Mouse (Mus musculus): ENCODE data around the gene Megf8. TPM values are rescaled to one million over a fixed set of nuclear protein-coding genes. Genes with fewer than 3 reads are reported as not detected.
"Not testable (repeated sequence)": the region's sequence is repeated elsewhere in the genome, so short reads cannot be mapped to it uniquely, and the experiment has no call there.

The Megf8 gene
- polyA plus RNA-seq, 1 experiment from 2014 or later = 16.6 TPM

GRCm38 (mm10) chr7:25395186-25395557, 78.2 kb downstream of the Megf8 start:
- Histone ChIP-seq H3K36me3 (replicated peaks) (no peaks in the 10 kb centered on the region), H3K27ac (peak overlapping the region; percentile 83), H3K9me3 (no peaks in the 10 kb centered on the region; the same call in 1 of the 2 replicates), H3K4me3 (peak overlapping the region; percentile 76), H3K4me1 (peaks cover 42% of the 10 kb centered on the region), H3K27me3 (ENCODE audit: poor library complexity, severe bottlenecking) (peaks cover 36% of the 10 kb centered on the region)
- no peak for DNase-seq (ENCODE audit: extremely low spot score, low spot score)
- WGBS = 2% methylated on average over 22 of the region's 22 CpGs

- H3K4me1 ChIP-seq = peaks cover 36% of the 10 kb centered on the region
- WGBS = 7% methylated on average over 51 of the region's 52 CpGs
- H3K9me3 ChIP-seq = no peaks in the 10 kb centered on the region; the same call in 1 of the 2 replicates
- peak overlapping the region; percentile 76 for H3K4me3 ChIP-seq
- peak overlapping the region; percentile 83 for H3K27ac ChIP-seq
- DNase-seq (ENCODE audit: extremely low spot score, low spot score) = peak; percentile 92
- H3K36me3 ChIP-seq (replicated peaks) = no peaks in the 10 kb centered on the region
- peaks cover 36% of the 10 kb centered on the region for H3K27me3 ChIP-seq (ENCODE audit: poor library complexity, severe bottlenecking)
Observed at GRCm38 (mm10) chr7:25395558-25396521, 78.9 kb downstream of the Megf8 start.

GRCm38 (mm10) chr7:25396621-25397020, 79.7 kb downstream of the Megf8 start:
- Histone ChIP-seq H3K9me3 (no peaks in the 10 kb centered on the region; the same call in 1 of the 2 replicates), H3K27me3 (ENCODE audit: poor library complexity, severe bottlenecking) (peaks cover 36% of the 10 kb centered on the region), H3K36me3 (replicated peaks) (no peaks in the 10 kb centered on the region), H3K27ac (peak overlapping the region; percentile 83), H3K4me1 (peaks cover 29% of the 10 kb centered on the region), H3K4me3 (peak overlapping the region; percentile 76)
- DNase-seq (ENCODE audit: extremely low spot score, low spot score) = no peak
- 91% methylated on average over 14 of the region's 14 CpGs for WGBS

GRCm38 (mm10) chr7:25398610-25399009, 81.6 kb downstream of the Megf8 start, which contains the start of gene Lipe:
Gene Lipe, minus strand, starts transcription at chr7:25398710.
- 92% methylated on average over 1 of the region's 1 CpGs for WGBS
- Histone ChIP-seq H3K9me3 (no peaks in the 10 kb centered on the region; the same call in 1 of the 2 replicates), H3K36me3 (replicated peaks) (no peaks in the 10 kb centered on the region), H3K4me3 (no peak within 1 kb of the TSS), H3K27ac (no peak within 1 kb of the TSS), H3K27me3 (ENCODE audit: poor library complexity, severe bottlenecking) (peaks cover 25% of the 10 kb centered on the region), H3K4me1 (peaks cover 40% of the 10 kb centered on the region)
- DNase-seq (ENCODE audit: extremely low spot score, low spot score) = no peak

- DNase-seq (ENCODE audit: extremely low spot score, low spot score) = not testable (repeated sequence)
- peaks cover 35% of the 10 kb centered on the region for H3K4me1 ChIP-seq
- H3K27me3 ChIP-seq (ENCODE audit: poor library complexity, severe bottlenecking) = peaks cover 21% of the 10 kb centered on the region
Observed at GRCm38 (mm10) chr7:25399028-25399427, 82.1 kb downstream of the Megf8 start.

GRCm38 (mm10) chr7:25401551-25401950, 84.6 kb downstream of the Megf8 start:
- Histone ChIP-seq H3K27me3 (ENCODE audit: poor library complexity, severe bottlenecking) (peaks cover 10% of the 10 kb centered on the region; the same call in 1 of the 2 replicates), H3K4me1 (peaks cover 16% of the 10 kb centered on the region), H3K36me3 (replicated peaks) (no peaks in the 10 kb centered on the region), H3K9me3 (no peaks in the 10 kb centered on the region; the same call in 1 of the 2 replicates), H3K27ac (no peak overlapping the region), H3K4me3 (no peak overlapping the region)
- WGBS = 56% methylated on average over 2 of the region's 2 CpGs
- no peak for DNase-seq (ENCODE audit: extremely low spot score, low spot score)

More at GRCm38 (mm10) chr7:25399028-25399427, 82.1 kb downstream of the Megf8 start:
- not testable (repeated sequence) for H3K36me3 ChIP-seq (replicated peaks); H3K4me3 ChIP-seq; H3K9me3 ChIP-seq; H3K27ac ChIP-seq

- DNase-seq (ENCODE audit: extremely low spot score, low spot score) = no peak
- Histone ChIP-seq H3K36me3 (replicated peaks) (no peaks in the 10 kb centered on the region), H3K4me3 (no peak overlapping the region), H3K4me1 (peaks cover 13% of the 10 kb centered on the region), H3K9me3 (no peaks in the 10 kb centered on the region), H3K27ac (peak overlapping the region; percentile 51), H3K27me3 (ENCODE audit: poor library complexity, severe bottlenecking) (peaks cover 5% of the 10 kb centered on the region; the same call in 1 of the 2 replicates)
- 18% methylated on average over 5 of the region's 5 CpGs for WGBS
Observed at GRCm38 (mm10) chr7:25401986-25402385, 85.0 kb downstream of the Megf8 start.

- peak; percentile 55 for DNase-seq (ENCODE audit: extremely low spot score, low spot score)
- peaks cover 4% of the 10 kb centered on the region; the same call in 1 of the 2 replicates for H3K27me3 ChIP-seq (ENCODE audit: poor library complexity, severe bottlenecking)
- WGBS = 5% methylated on average over 2 of the region's 2 CpGs
- no peaks in the 10 kb centered on the region for H3K36me3 ChIP-seq (replicated peaks)
- H3K9me3 ChIP-seq = no peaks in the 10 kb centered on the region
- H3K4me3 ChIP-seq = no peak overlapping the region
- peaks cover 13% of the 10 kb centered on the region for H3K4me1 ChIP-seq
- H3K27ac ChIP-seq = peak overlapping the region; percentile 51; the same call in 1 of the 2 replicates
Observed at GRCm38 (mm10) chr7:25402671-25403101, 85.7 kb downstream of the Megf8 start.

GRCm38 (mm10) chr7:25406468-25406867, 89.5 kb downstream of the Megf8 start:
- H3K9me3 ChIP-seq = no peaks in the 10 kb centered on the region
- no peak overlapping the region for H3K4me3 ChIP-seq
- peaks cover 13% of the 10 kb centered on the region for H3K4me1 ChIP-seq
- no peak overlapping the region for H3K27ac ChIP-seq
- H3K36me3 ChIP-seq (replicated peaks) = no peaks in the 10 kb centered on the region
- no peak for DNase-seq (ENCODE audit: extremely low spot score, low spot score)
- no peaks in the 10 kb centered on the region for H3K27me3 ChIP-seq (ENCODE audit: poor library complexity, severe bottlenecking)
- 90% methylated on average over 7 of the region's 7 CpGs for WGBS

GRCm38 (mm10) chr7:25409114-25409760, 92.3 kb downstream of the Megf8 start:
- 46% methylated on average over 4 of the region's 4 CpGs for WGBS
- H3K9me3 ChIP-seq = no peaks in the 10 kb centered on the region
- no peak for DNase-seq (ENCODE audit: extremely low spot score, low spot score)
- peaks cover 6% of the 10 kb centered on the region for H3K4me1 ChIP-seq
- no peak overlapping the region for H3K4me3 ChIP-seq
- no peak overlapping the region for H3K27ac ChIP-seq
- H3K36me3 ChIP-seq (replicated peaks) = no peaks in the 10 kb centered on the region
- no peaks in the 10 kb centered on the region for H3K27me3 ChIP-seq (ENCODE audit: poor library complexity, severe bottlenecking)

- H3K27me3 ChIP-seq (ENCODE audit: poor library complexity, severe bottlenecking) = no peaks in the 10 kb centered on the region
- DNase-seq (ENCODE audit: extremely low spot score, low spot score) = no peak
- WGBS = 78% methylated on average over 1 of the region's 1 CpGs
Observed at GRCm38 (mm10) chr7:25410969-25411615, 94.1 kb downstream of the Megf8 start.

GRCm38 (mm10) chr7:25411861-25412260, 94.9 kb downstream of the Megf8 start:
- no peaks in the 10 kb centered on the region for H3K36me3 ChIP-seq (replicated peaks)
- no peak for DNase-seq (ENCODE audit: extremely low spot score, low spot score)
- no peaks in the 10 kb centered on the region for H3K27me3 ChIP-seq (ENCODE audit: poor library complexity, severe bottlenecking)
- no peak overlapping the region for H3K27ac ChIP-seq
- no peak overlapping the region for H3K4me3 ChIP-seq
- H3K9me3 ChIP-seq = no peaks in the 10 kb centered on the region
- peaks cover 6% of the 10 kb centered on the region for H3K4me1 ChIP-seq
- WGBS = 91% methylated on average over 3 of the region's 3 CpGs

More at GRCm38 (mm10) chr7:25410969-25411615, 94.1 kb downstream of the Megf8 start:
- H3K4me3 ChIP-seq = no peak overlapping the region
- H3K36me3 ChIP-seq (replicated peaks) = no peaks in the 10 kb centered on the region
- H3K27ac ChIP-seq = no peak overlapping the region
- no peaks in the 10 kb centered on the region for H3K9me3 ChIP-seq
- peaks cover 6% of the 10 kb centered on the region for H3K4me1 ChIP-seq

Data from forebrain, embryonic 10.5 days (tissue).